Mouse (Mus musculus) hindbrain, embryonic 14.5 days (tissue): ENCODE measurements around the gene Slc39a2. TPM values are rescaled to one million over a fixed set of nuclear protein-coding genes. Genes with fewer than 3 reads are reported as not detected.

Source experiments
- ATAC-seq: fragments of 200-750 bp; cut with Nextera tagmentation; 2 replicates; pipeline ENCODE4 v1.8.0; 2017; ENCODE audit warnings: moderate number of reproducible peaks, mild to moderate bottlenecking, moderate TSS enrichment, moderate library complexity; ENCODE audit not compliant: low FRiP score
- DNase-seq: peaks from one replicate; pipeline ENCODE4 v3.0.0-alpha.2; 2015; ENCODE audit warnings: low spot score
- H3K27ac ChIP-seq: fragments of 300-500 bp; sonication (generic); 2 replicates; pipeline ENCODE4 v1.5.1; 2014; ENCODE audit warnings: mild to moderate bottlenecking, moderate library complexity
- H3K27me3 ChIP-seq: fragments of 300-500 bp; sonication (generic); 2 replicates; pipeline ENCODE4 v1.6.1; 2014; ENCODE audit warnings: mild to moderate bottlenecking, low read length, mixed read lengths; ENCODE audit not compliant: control insufficient read depth, insufficient read depth
- H3K36me3 ChIP-seq: fragments of 300-500 bp; sonication (generic); replicated peaks from 2 replicates; pipeline ENCODE4 v1.6.1; 2014; ENCODE audit not compliant: control insufficient read depth, insufficient read depth
- H3K4me1 ChIP-seq: fragments of 300-500 bp; sonication (generic); replicated peaks from 2 replicates; pipeline ENCODE4 v1.6.1; 2014; ENCODE audit warnings: antibody characterized with exemption, low read length, mixed read lengths; ENCODE audit not compliant: control insufficient read depth, insufficient read depth
- H3K4me2 ChIP-seq: fragments of 300-500 bp; sonication (generic); replicated peaks from 2 replicates; pipeline ENCODE4 v1.6.1; 2014; ENCODE audit warnings: mild to moderate bottlenecking, moderate library complexity
- H3K4me3 ChIP-seq: fragments of 300-500 bp; sonication (generic); replicated peaks from 2 replicates; pipeline ENCODE4 v1.5.1; 2014; ENCODE audit warnings: mild to moderate bottlenecking, low read length
- H3K9ac ChIP-seq: fragments of 300-500 bp; sonication (generic); 2 replicates; pipeline ENCODE4 v1.6.1; 2014
- H3K9me3 ChIP-seq: fragments of 300-500 bp; sonication (generic); 2 replicates; pipeline ENCODE4 v1.6.1; 2016; ENCODE audit warnings: low read length; ENCODE audit not compliant: control insufficient read depth
- WGBS: fragments of 180-500 bp; shearing (Covaris S2); extraction: QIAGEN DNeasy Blood & Tissue Kit; methylation state at CpG from one replicate; pipeline ENCODE4 v1.1.7; 2014; 5-methylcytosine and 5-hydroxymethylcytosine counted together
- polyA plus RNA-seq: library from polyadenylated mRNA; unstranded; fragments of >200 nt; fragmentation: Nextera tagmentation; extraction: Ambion mirVana; gene quantifications from 2 replicates; pipeline ENCODE4 v1.2.1, GENCODE M21; 2014

Slc39a2 gene
- polyA plus RNA-seq, 1 experiment from 2014 or later, result 1.5 TPM

- WGBS, result 1% methylated on average over 58 of the region's 58 CpGs
- H3K9ac ChIP-seq, result peak overlapping the region; percentile 68
- peak overlapping the region; percentile 99 for H3K4me2 ChIP-seq
- DNase-seq, result peak; percentile 57
- H3K27ac ChIP-seq, result peak overlapping the region; percentile 64
- peak overlapping the region; percentile 62 for H3K4me3 ChIP-seq
- peak; percentile 72 for ATAC-seq
- H3K4me1 ChIP-seq, result peaks cover 16% of the 10 kb centered on the region; the same call in 1 of the 2 replicates
- no peaks in the 10 kb centered on the region for H3K9me3 ChIP-seq
- H3K36me3 ChIP-seq, result no peaks in the 10 kb centered on the region
- H3K27me3 ChIP-seq, result 0 out of 2 replicates have a peak, but pooled peaks cover 3% of the 10 kb centered on the region
Observed at GRCm38 (mm10) chr14:51913062-51913959, 20.6 kb downstream of the Slc39a2 start.

GRCm38 (mm10) chr14:51913960-51914762 lies 21.5 kb downstream of the Slc39a2 start, which contains the start of gene Ndrg2:
Ndrg2 (minus strand) TSS chr14:51914158.
- peak; percentile 77 for ATAC-seq
- Histone ChIP-seq H3K9ac (peak within 1 kb of the TSS; percentile 68), H3K4me1 (peaks cover 16% of the 10 kb centered on the region; the same call in 1 of the 2 replicates), H3K4me3 (peak within 1 kb of the TSS; percentile 62), H3K4me2 (peak within 1 kb of the TSS; percentile 99), H3K27ac (peak within 1 kb of the TSS; percentile 64), H3K27me3 (0 out of 2 replicates have a peak, but pooled peaks cover 3% of the 10 kb centered on the region), H3K36me3 (no peaks in the 10 kb centered on the region), H3K9me3 (no peaks in the 10 kb centered on the region)
- 1% methylated on average over 20 of the region's 23 CpGs for WGBS
- peak; percentile 73 for DNase-seq

- Histone ChIP-seq H3K9me3 (no peaks in the 10 kb centered on the region), H3K4me1 (peaks cover 16% of the 10 kb centered on the region; the same call in 1 of the 2 replicates), H3K27ac (peak overlapping the region; percentile 44), H3K4me2 (no peak overlapping the region), H3K4me3 (no peak overlapping the region), H3K9ac (no peak overlapping the region), H3K27me3 (0 out of 2 replicates have a peak, but pooled peaks cover 3% of the 10 kb centered on the region), H3K36me3 (no peaks in the 10 kb centered on the region)
- no peak for DNase-seq
- ATAC-seq, result no peak
- WGBS, result 38% methylated on average over 3 of the region's 3 CpGs
Observed at GRCm38 (mm10) chr14:51915030-51915429, 22.3 kb downstream of the Slc39a2 start.

- H3K27me3 ChIP-seq, result 0 out of 2 replicates have a peak, but pooled peaks cover 3% of the 10 kb centered on the region
- H3K36me3 ChIP-seq, result no peaks in the 10 kb centered on the region
- H3K9me3 ChIP-seq, result no peaks in the 10 kb centered on the region
- WGBS, result 92% methylated on average over 4 of the region's 4 CpGs
- H3K4me3 ChIP-seq, result no peak overlapping the region
- DNase-seq (no peak), ATAC-seq (no peak)
- no peak overlapping the region for H3K4me2 ChIP-seq
- peaks cover 16% of the 10 kb centered on the region; the same call in 1 of the 2 replicates for H3K4me1 ChIP-seq
- no peak overlapping the region for H3K27ac ChIP-seq
- H3K9ac ChIP-seq, result no peak overlapping the region
Observed at GRCm38 (mm10) chr14:51916539-51916938, 23.9 kb downstream of the Slc39a2 start.

GRCm38 (mm10) chr14:51918125-51918524 lies 25.4 kb downstream of the Slc39a2 start, which contains the start of gene Tppp2:
Tppp2 (plus strand) TSS chr14:51918425.
- DNase-seq, result no peak
- Histone ChIP-seq H3K9me3 (no peaks in the 10 kb centered on the region), H3K9ac (no peak within 1 kb of the TSS), H3K4me1 (0 out of 2 replicates have a peak, but pooled peaks cover 10% of the 10 kb centered on the region), H3K36me3 (no peaks in the 10 kb centered on the region), H3K27ac (no peak within 1 kb of the TSS), H3K4me2 (no peak within 1 kb of the TSS), H3K27me3 (no peaks in the 10 kb centered on the region), H3K4me3 (no peak within 1 kb of the TSS)
- no peak for ATAC-seq
- WGBS, result 90% methylated on average over 4 of the region's 4 CpGs

- H3K27me3 ChIP-seq, result no peaks in the 10 kb centered on the region
- H3K9ac ChIP-seq, result no peak overlapping the region
- H3K9me3 ChIP-seq, result no peaks in the 10 kb centered on the region
- H3K36me3 ChIP-seq, result no peaks in the 10 kb centered on the region
- no peak for ATAC-seq
- no peak for DNase-seq
- 95% methylated on average over 4 of the region's 4 CpGs for WGBS
- H3K4me3 ChIP-seq, result no peak overlapping the region
- H3K4me1 ChIP-seq, result 0 out of 2 replicates have a peak, but pooled peaks cover 2% of the 10 kb centered on the region
- no peak overlapping the region for H3K4me2 ChIP-seq
- H3K27ac ChIP-seq, result no peak overlapping the region
Observed at GRCm38 (mm10) chr14:51918966-51919365, 26.3 kb downstream of the Slc39a2 start.

- Histone ChIP-seq H3K4me2 (no peak overlapping the region), H3K4me3 (no peak overlapping the region), H3K9ac (no peak overlapping the region), H3K4me1 (no peaks in the 10 kb centered on the region), H3K27me3 (no peaks in the 10 kb centered on the region), H3K27ac (no peak overlapping the region), H3K36me3 (no peaks in the 10 kb centered on the region), H3K9me3 (no peaks in the 10 kb centered on the region)
- ATAC-seq (peak; percentile 64; the same call in 1 of the 2 replicates), DNase-seq (no peak)
- 77% methylated on average over 16 of the region's 16 CpGs for WGBS
Observed at GRCm38 (mm10) chr14:51921759-51922570, 29.3 kb downstream of the Slc39a2 start.

- WGBS, result 79% methylated on average over 7 of the region's 7 CpGs
- H3K9me3 ChIP-seq, result no peaks in the 10 kb centered on the region
Observed at GRCm38 (mm10) chr14:51922571-51922865, 29.8 kb downstream of the Slc39a2 start, which contains the start of gene Rnase13. Rnase13 (minus strand) TSS chr14:51922773.

More at GRCm38 (mm10) chr14:51922571-51922865, 29.8 kb downstream of the Slc39a2 start, which contains the start of gene Rnase13:
- Histone ChIP-seq H3K4me2 (no peak within 1 kb of the TSS), H3K9ac (no peak within 1 kb of the TSS), H3K27ac (no peak within 1 kb of the TSS), H3K4me1 (no peaks in the 10 kb centered on the region), H3K4me3 (no peak within 1 kb of the TSS), H3K27me3 (no peaks in the 10 kb centered on the region), H3K36me3 (no peaks in the 10 kb centered on the region)
- ATAC-seq (no peak), DNase-seq (no peak)
